Comparison of ENCODE assay signal across 8 mouse cellular contexts in the genomic region with DNA sequence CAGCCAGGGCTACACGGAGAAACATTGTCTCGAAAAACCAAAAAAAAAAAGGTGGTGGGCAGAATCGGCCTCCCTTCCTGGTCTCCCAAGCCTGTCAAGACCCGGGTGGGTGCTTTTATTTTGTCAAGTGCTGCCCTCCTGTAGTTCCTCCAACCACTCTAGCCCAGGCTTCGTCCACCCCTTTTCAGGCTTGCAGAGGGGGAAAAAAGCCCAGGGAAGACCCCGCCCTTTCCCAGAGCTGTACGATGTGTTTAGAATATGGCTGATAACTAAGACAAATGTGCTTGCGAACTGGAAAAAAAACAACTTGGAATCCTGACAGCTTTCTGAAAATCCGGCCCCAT. TPM values are rescaled to one million over a fixed set of nuclear protein-coding genes. Genes with fewer than 3 reads are reported as not detected.
A peak's percentile ranks its signal among the peaks of the same experiment; 100 is the strongest.
DNase-seq lines count a peak whose midpoint lies in the region; ATAC-seq and TF ChIP-seq lines count a peak whose summit lies in the region.

No protein-coding gene starts in this region.

- H3K27ac ChIP-seq in limb, embryonic 11.5 days (replicated peaks; ENCODE audit: low read depth, low read length): peak overlapping the region; percentile 68; the same call in 1 of the 2 replicates
- peak overlapping the region; percentile 96 for H3K27ac ChIP-seq in olfactory bulb, adult 2 months (ENCODE audit: insufficient read depth, low read depth, low read length)

- peak overlapping the region; percentile 30; the same call in 1 of the 2 replicates for H3K9ac ChIP-seq in limb, embryonic 11.5 days (ENCODE audit: low read length)

- TF ChIP-seq CTCF in olfactory bulb, adult 2 months (IDR thresholded peaks at IDR 0.05; ENCODE audit: insufficient read depth, low read depth, low read length): no peak

- no peaks in the 10 kb centered on the region for H3K36me3 ChIP-seq in megakaryocyte, embryonic 14.5 days (replicated peaks; ENCODE audit: low read length)
- H3K36me3 ChIP-seq in limb, embryonic 11.5 days (ENCODE audit: control insufficient read depth, insufficient read depth, low read length): no peaks in the 10 kb centered on the region

- DNase-seq in cerebellum, adult 18-20 months: no peak
- DNase-seq in limb, embryonic 11.5 days (ENCODE audit: low spot score): no peak
- no peak for DNase-seq in thymus, postnatal 4 days
- DNase-seq in thymus, postnatal 14 days: no peak

- H3K9me3 ChIP-seq in megakaryocyte, embryonic 14.5 days: 0 out of 2 replicates have a peak, but pooled peaks cover 4% of the 10 kb centered on the region
- no peaks in the 10 kb centered on the region for H3K9me3 ChIP-seq in limb, embryonic 11.5 days (ENCODE audit: control insufficient read depth, low read length)

- TF ChIP-seq POLR2A in olfactory bulb, adult 2 months (IDR thresholded peaks at IDR 0.05; ENCODE audit: insufficient read depth, low read depth, low read length): no peak

- ATAC-seq in cerebellum, adult (ENCODE audit: insufficient number of reproducible peaks, low FRiP score, low TSS enrichment): peak; percentile 27; the same call in 1 of the 2 replicates
- no peak for ATAC-seq in megakaryocyte, adult 5-6 weeks (ENCODE audit: poor library complexity, severe bottlenecking)
- peak; percentile 31; the same call in 1 of the 2 replicates for ATAC-seq in limb, embryonic 11.5 days (ENCODE audit: insufficient number of reproducible peaks, low FRiP score, low TSS enrichment, low read depth)

- peak overlapping the region; percentile 28 for H3K4me2 ChIP-seq in limb, embryonic 11.5 days (ENCODE audit: low read depth, severe bottlenecking)

- peaks cover 17% of the 10 kb centered on the region for H3K4me1 ChIP-seq in megakaryocyte, embryonic 14.5 days
- no peaks in the 10 kb centered on the region for H3K4me1 ChIP-seq in limb, embryonic 11.5 days (ENCODE audit: control insufficient read depth, insufficient read depth, low read length)
- 0 out of 2 replicates have a peak, but pooled peaks cover 3% of the 10 kb centered on the region for H3K4me1 ChIP-seq in olfactory bulb, adult 2 months (ENCODE audit: control insufficient read depth, insufficient read depth, low read length)

- 42% methylated on average over 9 of the region's 9 CpGs for WGBS in limb, embryonic 11.5 days
- 32% methylated on average over 9 of the region's 9 CpGs for WGBS in olfactory bulb, adult 2 months

- peaks cover 4% of the 10 kb centered on the region for H3K27me3 ChIP-seq in megakaryocyte, embryonic 14.5 days (replicated peaks)
- H3K27me3 ChIP-seq in limb, embryonic 11.5 days (ENCODE audit: control insufficient read depth, insufficient read depth, low read length): 0 out of 2 replicates have a peak, but pooled peaks cover 2% of the 10 kb centered on the region

- H3K4me3 ChIP-seq in megakaryocyte, embryonic 14.5 days (replicated peaks): peak overlapping the region; percentile 88
- H3K4me3 ChIP-seq in limb, embryonic 11.5 days (ENCODE audit: low read depth, low read length): peak overlapping the region; percentile 17; the same call in 1 of the 2 replicates
- peak overlapping the region; percentile 36 for H3K4me3 ChIP-seq in olfactory bulb, adult 2 months (ENCODE audit: insufficient read depth, low read depth, low read length)

RNA-seq across cellular contexts. Expression of gene Nlgn3, which starts 33.0 kb away (rescaled TPM):
- 0.22 TPM in 1 of 2 replicates, not detected in the other for polyA plus RNA-seq in megakaryocyte, embryonic 14.5 days (2012; ENCODE audit: insufficient read depth, low replicate concordance)
- 0.04 TPM in 1 of 2 replicates, not detected in the other for total RNA-seq in megakaryocyte, adult 5-6 weeks (2015)
- total RNA-seq in megakaryocyte, adult 5-6 weeks (2017): not detected in 2 replicates
- 11.3 and 12.3 TPM in 2 replicates for polyA plus RNA-seq in limb, embryonic 11.5 days (2014; fragmentation: Nextera tagmentation; extraction: Ambion mirVana)
- not detected in 2 replicates for polyA plus RNA-seq in olfactory bulb, adult 2 months (2012; ENCODE audit: insufficient read depth, insufficient read length, low replicate concordance, missing spikeins)

RNA-seq across cellular contexts. Expression of gene Gjb1, which starts 44.2 kb away (rescaled TPM):
- not detected in 2 replicates for polyA plus RNA-seq in megakaryocyte, embryonic 14.5 days (2012; ENCODE audit: insufficient read depth, low replicate concordance)
- total RNA-seq in megakaryocyte, adult 5-6 weeks (2015): not detected in 2 replicates
- not detected in 2 replicates for total RNA-seq in megakaryocyte, adult 5-6 weeks (2017)
- not detected in 2 replicates for polyA plus RNA-seq in limb, embryonic 11.5 days (2014; fragmentation: Nextera tagmentation; extraction: Ambion mirVana)
- not detected in 2 replicates for polyA plus RNA-seq in olfactory bulb, adult 2 months (2012; ENCODE audit: insufficient read depth, insufficient read length, low replicate concordance, missing spikeins)

RNA-seq across cellular contexts. Expression of gene Med12, which starts 58.2 kb away (rescaled TPM):
- polyA plus RNA-seq in megakaryocyte, embryonic 14.5 days (2012; ENCODE audit: insufficient read depth, low replicate concordance): 38.3 and 44.1 TPM in 2 replicates
- 46.8 and 63.7 TPM in 2 replicates for total RNA-seq in megakaryocyte, adult 5-6 weeks (2015)
- total RNA-seq in megakaryocyte, adult 5-6 weeks (2017): 28.7 and 37.4 TPM in 2 replicates
- polyA plus RNA-seq in limb, embryonic 11.5 days (2014; fragmentation: Nextera tagmentation; extraction: Ambion mirVana): 57.6 and 58.2 TPM in 2 replicates
- polyA plus RNA-seq in olfactory bulb, adult 2 months (2012; ENCODE audit: insufficient read depth, insufficient read length, low replicate concordance, missing spikeins): not detected in 2 replicates

Comparison
In these comparisons a context has a peak if more than half of its experiments do, and no peak if none do; other contexts are left out.
1. H3K4me3 ChIP-seq: peak in every context shown above with its lines; median percentile 88 in megakaryocyte, embryonic 14.5 days; 36 in olfactory bulb, adult 2 months; 17 in limb, embryonic 11.5 days.